Mouse (Mus musculus) cerebellum, adult 2 months (tissue): Measurements from ENCODE around the gene Cyp46a1.

ENCODE experiments used
- CTCF ChIP-seq: fragments of 200-500 bp; IDR thresholded peaks from 2 replicates; pipeline ENCODE4 v1.5.1; 2011; ENCODE audit warnings: low read depth, mild to moderate bottlenecking, control low read depth, low read length, moderate library complexity, borderline replicate concordance; ENCODE audit not compliant: insufficient read depth
- POLR2A ChIP-seq: fragments of 200-500 bp; IDR thresholded peaks from 2 replicates; pipeline ENCODE4 v1.6.1; 2011; ENCODE audit warnings: low read length, control low read depth, borderline replicate concordance; ENCODE audit not compliant: insufficient read depth

- TF ChIP-seq CTCF, result peak; percentile 96
- no peak for TF ChIP-seq POLR2A
Measured at GRCm38 (mm10) chr12:108333056-108333455, 1.1 kb upstream of the Cyp46a1 start.
